In genomic region chr5:34907910-34908725, GRCm38 (mm10) we compare ENCODE assay signal across 9 mouse cellular contexts. TPM values are rescaled to one million over a fixed set of nuclear protein-coding genes. Genes with fewer than 3 reads are reported as not detected.
DNase-seq lines count a peak whose midpoint lies in the region; ATAC-seq and TF ChIP-seq lines count a peak whose summit lies in the region.
"Had no signal": no experiment of that assay in that cellular context is flagged by ENCODE, and none has a peak within 500 bp of the region (broad histone marks: within the 10 kb centered on the region; RNA-seq: fewer than 3 reads in every experiment).

Msantd1 (plus strand) TSS chr5:34908012.

- no peak for TF ChIP-seq EP300 in stomach, postnatal 0 days (optimal IDR thresholded peaks at IDR 0.05)

- ATAC-seq in frontal cortex, adult (ENCODE audit: low TSS enrichment) = peak; percentile 33; the same call in 1 of the 2 replicates
- ATAC-seq in liver, embryonic 11.5 days (replicated peaks; ENCODE audit: low FRiP score) = no peak
- ATAC-seq in limb, embryonic 12.5 days (ENCODE audit: insufficient number of reproducible peaks, insufficient read depth, low FRiP score, low TSS enrichment, low read depth) = no peak
- peak; percentile 45; the same call in 1 of the 2 replicates for ATAC-seq in stomach, postnatal 0 days (ENCODE audit: low FRiP score, low TSS enrichment)
- ATAC-seq in inflammation-experienced regulatory T-cells, adult 6 months = no peak

- H3K9ac ChIP-seq in liver, embryonic 11.5 days (ENCODE audit: low read depth, low read length) = 0 out of 2 replicates have a peak within 1 kb of the TSS, but pooled peaks have one; percentile 12
- H3K9ac ChIP-seq in limb, embryonic 12.5 days (replicated peaks) = no peak within 1 kb of the TSS; the same call in 1 of the 2 replicates
- H3K9ac ChIP-seq in stomach, postnatal 0 days (ENCODE audit: low read length) = no peak within 1 kb of the TSS

- TF ChIP-seq CTCF in stomach, postnatal 0 days (IDR thresholded peaks at IDR 0.05; ENCODE audit: low read depth) = no peak

- H3K27me3 ChIP-seq in liver, embryonic 11.5 days (replicated peaks; ENCODE audit: control insufficient read depth, insufficient read depth, low read length) = no peaks in the 10 kb centered on the region
- no peaks in the 10 kb centered on the region for H3K27me3 ChIP-seq in limb, embryonic 12.5 days
- H3K27me3 ChIP-seq in stomach, postnatal 0 days (ENCODE audit: control insufficient read depth, insufficient read depth, low read length) = no peaks in the 10 kb centered on the region

- no peak within 1 kb of the TSS for H3K4me3 ChIP-seq in liver, embryonic 11.5 days (ENCODE audit: low read depth, low read length)
- H3K4me3 ChIP-seq in limb, embryonic 12.5 days (replicated peaks) = no peak within 1 kb of the TSS
- H3K4me3 ChIP-seq in stomach, postnatal 0 days (ENCODE audit: low read depth, low read length) = no peak within 1 kb of the TSS

- 0 out of 2 replicates have a peak, but pooled peaks cover 8% of the 10 kb centered on the region for H3K4me1 ChIP-seq in liver, embryonic 11.5 days (replicated peaks; ENCODE audit: control insufficient read depth, insufficient read depth, low read length)
- H3K4me1 ChIP-seq in limb, embryonic 12.5 days (replicated peaks) = no peaks in the 10 kb centered on the region
- no peaks in the 10 kb centered on the region for H3K4me1 ChIP-seq in stomach, postnatal 0 days (replicated peaks; ENCODE audit: control insufficient read depth, insufficient read depth)

- no peak for DNase-seq in frontal cortex, postnatal 10 days (ENCODE audit: low spot score in 2 of 2)
- DNase-seq in liver, embryonic 11.5 days (ENCODE audit: low spot score) = no peak
- no peak for DNase-seq in liver
- DNase-seq in stomach, postnatal 0 days (ENCODE audit: low spot score) = no peak
- DNase-seq in adrenal gland, adult 18-20 months (ENCODE audit: low spot score in 2 of 2) = no peak

- peak within 1 kb of the TSS; percentile 10; the same call in 1 of the 2 replicates for H3K27ac ChIP-seq in liver, embryonic 11.5 days (ENCODE audit: low read depth, low read length)
- 0 out of 2 replicates have a peak within 1 kb of the TSS, but pooled peaks have one; percentile 17 for H3K27ac ChIP-seq in limb, embryonic 12.5 days
- H3K27ac ChIP-seq in stomach, postnatal 0 days (replicated peaks) = peak within 1 kb of the TSS; percentile 75

- peaks cover 30% of the 10 kb centered on the region for H3K36me3 ChIP-seq in liver, embryonic 11.5 days (ENCODE audit: control insufficient read depth, insufficient read depth, low read length)
- H3K36me3 ChIP-seq in limb, embryonic 12.5 days = peaks cover 74% of the 10 kb centered on the region
- peaks cover 14% of the 10 kb centered on the region for H3K36me3 ChIP-seq in stomach, postnatal 0 days (ENCODE audit: control insufficient read depth, insufficient read depth, low read length)

- H3K9me3 ChIP-seq in liver, embryonic 11.5 days (ENCODE audit: control insufficient read depth, low read length) = no peaks in the 10 kb centered on the region
- H3K9me3 ChIP-seq in limb, embryonic 12.5 days = no peaks in the 10 kb centered on the region
- no peaks in the 10 kb centered on the region for H3K9me3 ChIP-seq in stomach, postnatal 0 days (ENCODE audit: control insufficient read depth, low read length)

- WGBS in liver, embryonic 11.5 days = 87% methylated on average over 6 of the region's 6 CpGs
- WGBS in limb, embryonic 12.5 days = 80% methylated on average over 6 of the region's 6 CpGs
- 71% methylated on average over 6 of the region's 6 CpGs for WGBS in stomach, postnatal 0 days

- no peak within 1 kb of the TSS for H3K4me2 ChIP-seq in liver, embryonic 11.5 days
- no peak within 1 kb of the TSS for H3K4me2 ChIP-seq in limb, embryonic 12.5 days
- no peak within 1 kb of the TSS for H3K4me2 ChIP-seq in stomach, postnatal 0 days (replicated peaks; ENCODE audit: low read depth)

RNA-seq across cellular contexts. Expression of gene Msantd1, which starts in this region (rescaled TPM):
- 0.48 and 0.95 TPM in 2 replicates for polyA plus RNA-seq in liver, embryonic 11.5 days (2014; fragmentation: Nextera tagmentation; extraction: Ambion mirVana)
- 0.42 and 0.73 TPM in 2 replicates for polyA plus RNA-seq in limb, embryonic 12.5 days (2016; fragmentation: Nextera tagmentation; extraction: Ambion mirVana)
- 0.24 and 0.36 TPM in 2 replicates for polyA plus RNA-seq in stomach, postnatal 0 days (2015; fragmentation: Nextera tagmentation; extraction: Ambion mirVana)
- total RNA-seq in adrenal gland, adult 18-20 months (2021) = 1 to 10 TPM; 1.3 to 2.8 TPM
- 1 to 10 TPM in 2 of 3 experiments, under 1 TPM in 1; 0.29 to 1.8 (median 1.7) TPM for polyA plus RNA-seq in inflammation-experienced regulatory T-cells, adult 6 months (2017; shearing (Covaris generic))
- polyA plus RNA-seq: C2C12 had no signal

Comparison
In these comparisons a context has a peak if more than half of its experiments do, and no peak if none do; other contexts are left out.
1. Peak in ATAC-seq and H3K27ac ChIP-seq in stomach, postnatal 0 days; RNA of the gene not detected or under 1 TPM.
2. H3K27ac ChIP-seq: peak in every context shown above with its lines; median percentile 75 in stomach, postnatal 0 days; 17 in limb, embryonic 12.5 days; 10 in liver, embryonic 11.5 days.